Comparison of ENCODE assay signal across 8 mouse cellular contexts in the genomic region with DNA sequence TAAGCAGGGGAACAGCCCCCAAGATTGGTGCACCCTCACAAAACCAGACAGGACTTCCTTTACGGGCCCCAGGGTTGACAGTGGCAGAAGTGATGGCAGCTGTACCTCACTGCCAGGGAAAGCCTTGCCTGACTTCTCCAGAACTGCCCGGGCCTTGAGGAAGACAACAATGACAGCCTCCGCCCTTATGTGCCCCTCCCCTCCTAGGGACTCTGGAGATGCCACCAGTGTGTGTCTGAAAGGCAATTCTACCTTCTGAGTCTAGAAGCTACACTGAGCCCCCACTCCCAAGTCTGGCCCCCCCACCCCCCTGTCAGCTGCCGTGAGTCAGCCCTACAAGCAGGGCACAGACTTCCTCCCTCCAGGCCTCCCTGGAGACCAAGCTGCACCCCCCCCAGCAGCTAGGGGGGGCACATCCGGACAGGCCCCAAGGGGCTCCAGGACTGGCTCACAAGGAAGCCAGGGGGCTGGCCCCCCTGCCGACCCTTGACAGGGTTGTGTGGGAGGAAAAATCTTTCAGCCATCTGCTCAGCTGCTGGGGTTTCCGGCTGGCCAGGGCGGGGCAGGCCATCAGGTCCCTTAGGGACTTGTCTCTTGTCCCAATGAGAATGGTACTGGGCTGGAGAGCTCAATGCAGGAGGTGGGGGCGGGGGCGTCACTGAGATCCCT. TPM values are rescaled to one million over a fixed set of nuclear protein-coding genes. Genes with fewer than 3 reads are reported as not detected.
DNase-seq lines count a peak whose midpoint lies in the region; ATAC-seq and TF ChIP-seq lines count a peak whose summit lies in the region.

No protein-coding gene starts in this region.

- ATAC-seq in intestine, embryonic 14.5 days (replicated peaks; ENCODE audit: low FRiP score, low TSS enrichment, low read depth): no peak
- ATAC-seq in liver, embryonic 15.5 days (ENCODE audit: insufficient read depth): no peak
- no peak for ATAC-seq in activated CD4-positive, CD25-positive, alpha-beta regulatory T cell, adult 4 months

- TF ChIP-seq POLR2A in small intestine, adult 2 months (IDR thresholded peaks at IDR 0.05; ENCODE audit: low read depth, low read length): no peak

- H3K27ac ChIP-seq in layer of hippocampus, adult 2 months: peak overlapping the region; percentile 3; the same call in 1 of the 2 replicates
- H3K27ac ChIP-seq in intestine, embryonic 14.5 days (ENCODE audit: low read depth): no peak overlapping the region
- peak overlapping the region; percentile 61 for H3K27ac ChIP-seq in liver, embryonic 15.5 days (replicated peaks)
- peak overlapping the region; percentile 22; the same call in 1 of the 2 replicates for H3K27ac ChIP-seq in small intestine, adult 2 months (ENCODE audit: insufficient read depth, low read depth, low read length)

- H3K9me3 ChIP-seq in intestine, embryonic 14.5 days (ENCODE audit: control insufficient read depth, low read length): no peaks in the 10 kb centered on the region
- no peaks in the 10 kb centered on the region for H3K9me3 ChIP-seq in liver, embryonic 15.5 days (replicated peaks)

- H3K4me2 ChIP-seq in intestine, embryonic 14.5 days (ENCODE audit: low read length): peak overlapping the region; percentile 63
- H3K4me2 ChIP-seq in liver, embryonic 15.5 days: peak overlapping the region; percentile 99

- peak overlapping the region; percentile 87; the same call in 1 of the 2 replicates for H3K4me3 ChIP-seq in layer of hippocampus, adult 2 months
- no peak overlapping the region for H3K4me3 ChIP-seq in intestine, embryonic 14.5 days (ENCODE audit: low read depth, low read length)
- H3K4me3 ChIP-seq in liver, embryonic 15.5 days (replicated peaks): peak overlapping the region; percentile 83
- H3K4me3 ChIP-seq in small intestine, adult 2 months (ENCODE audit: low read depth, low read length): peak overlapping the region; percentile 94

- H3K27me3 ChIP-seq in intestine, embryonic 14.5 days (replicated peaks; ENCODE audit: control insufficient read depth, insufficient read depth, low read length): 0 out of 2 replicates have a peak, but pooled peaks cover 7% of the 10 kb centered on the region
- H3K27me3 ChIP-seq in liver, embryonic 15.5 days: peaks cover 18% of the 10 kb centered on the region
- H3K27me3 ChIP-seq in small intestine, adult 2 months (ENCODE audit: control insufficient read depth, insufficient read depth, low read length): no peaks in the 10 kb centered on the region

- H3K9ac ChIP-seq in intestine, embryonic 14.5 days (ENCODE audit: low read length): no peak overlapping the region
- H3K9ac ChIP-seq in liver, embryonic 15.5 days: peak overlapping the region; percentile 21; the same call in 1 of the 2 replicates

- no peak for TF ChIP-seq CTCF in layer of hippocampus, adult 2 months (conservative IDR thresholded peaks at IDR 0.05)
- no peak for TF ChIP-seq CTCF in small intestine, adult 2 months (IDR thresholded peaks at IDR 0.05; ENCODE audit: extremely low read depth, insufficient read length, insufficient replicate concordance, low read depth, low read length)

- 34% methylated on average over 10 of the region's 10 CpGs for WGBS in intestine, embryonic 14.5 days
- WGBS in liver, embryonic 15.5 days (ENCODE audit: insufficient replicate concordance): 15% methylated on average over 10 of the region's 10 CpGs
- 45% methylated on average over 10 of the region's 10 CpGs for whole genome bisulfite sequencing in small intestine, adult 2 months

- H3K36me3 ChIP-seq in intestine, embryonic 14.5 days (ENCODE audit: control insufficient read depth, insufficient read depth, low read length): no peaks in the 10 kb centered on the region
- peaks cover 6% of the 10 kb centered on the region for H3K36me3 ChIP-seq in liver, embryonic 15.5 days (replicated peaks)
- peaks cover 3% of the 10 kb centered on the region for H3K36me3 ChIP-seq in small intestine, adult 2 months (ENCODE audit: control insufficient read depth, insufficient read depth, low read length)

- H3K4me1 ChIP-seq in intestine, embryonic 14.5 days (replicated peaks; ENCODE audit: control insufficient read depth, insufficient read depth, low read length): peaks cover 46% of the 10 kb centered on the region
- peaks cover 81% of the 10 kb centered on the region for H3K4me1 ChIP-seq in liver, embryonic 15.5 days (replicated peaks)
- peaks cover 27% of the 10 kb centered on the region for H3K4me1 ChIP-seq in small intestine, adult 2 months (ENCODE audit: control insufficient read depth, insufficient read depth, insufficient read length, low read length)

- DNase-seq in layer of hippocampus, adult 2 months (ENCODE audit: low spot score in 2 of 2): no peak
- no peak for DNase-seq in layer of hippocampus, adult 18-20 months (ENCODE audit: low spot score in 2 of 2)
- peak; percentile 40 to 60 for DNase-seq in gastrocnemius, adult 8-10 months (ENCODE audit: low spot score in 2 of 2)
- no peak for DNase-seq in intestine, embryonic 14.5 days (ENCODE audit: low spot score)
- no peak for DNase-seq in layer of hippocampus, adult 11-12 months (ENCODE audit: low spot score)

RNA-seq across cellular contexts. Expression of a gene that starts 3.7 kb away (rescaled TPM):
- 10 to 100 TPM; 19.9 to 21.6 TPM for total RNA-seq in layer of hippocampus, adult 2 months (2021)
- 10 to 100 TPM; 21.3 to 23.4 TPM for total RNA-seq in layer of hippocampus, adult 18-20 months (2021)
- 10 to 100 TPM; 11.4 to 13.1 (median 12.3) TPM for total RNA-seq in gastrocnemius, adult 8-10 months (2022)
- 15.4 and 16.3 TPM in 2 replicates for polyA plus RNA-seq in intestine, embryonic 14.5 days (2014; fragmentation: Nextera tagmentation; extraction: Ambion mirVana)
- polyA plus RNA-seq in liver, embryonic 15.5 days (2015; fragmentation: Nextera tagmentation; extraction: Ambion mirVana): 6.7 and 7.7 TPM in 2 replicates
- 62.5 and 88.1 TPM in 2 replicates for polyA plus RNA-seq in small intestine, adult 2 months (2012; rRNA removed)
- polyA plus RNA-seq in activated CD4-positive, CD25-positive, alpha-beta regulatory T cell, adult 4 months (2017; shearing (Covaris generic)): 10 to 100 TPM in 1 of 2 experiments, 1 to 10 TPM in 1; 9.8 to 11.6 TPM

RNA-seq across cellular contexts. Expression of a gene that starts 15.1 kb away (rescaled TPM):
- 1 to 10 TPM; 8.3 to 8.8 TPM for total RNA-seq in layer of hippocampus, adult 2 months (2021)
- total RNA-seq in layer of hippocampus, adult 18-20 months (2021): 10 to 100 TPM in 1 of 2 experiments, 1 to 10 TPM in 1; 7.5 to 11.7 TPM
- 1 to 10 TPM; 5.0 to 5.7 (median 5.2) TPM for total RNA-seq in gastrocnemius, adult 8-10 months (2022)
- polyA plus RNA-seq in intestine, embryonic 14.5 days (2014; fragmentation: Nextera tagmentation; extraction: Ambion mirVana): 23.3 and 24.4 TPM in 2 replicates
- 3.9 and 4.5 TPM in 2 replicates for polyA plus RNA-seq in liver, embryonic 15.5 days (2015; fragmentation: Nextera tagmentation; extraction: Ambion mirVana)
- polyA plus RNA-seq in small intestine, adult 2 months (2012; rRNA removed): 98.0 and 283 TPM in 2 replicates
- 1 to 10 TPM in 1 of 2 experiments, under 1 TPM in 1; 0.60 to 1.2 TPM for polyA plus RNA-seq in activated CD4-positive, CD25-positive, alpha-beta regulatory T cell, adult 4 months (2017; shearing (Covaris generic))

Comparison
In these comparisons a context has a peak if more than half of its experiments do, and no peak if none do; other contexts are left out.
1. DNase-seq: peak in gastrocnemius, adult 8-10 months (2 of 2); none in layer of hippocampus, adult 2 months (0 of 2), layer of hippocampus, adult 18-20 months (0 of 2), intestine, embryonic 14.5 days (single experiment) and layer of hippocampus, adult 11-12 months (single experiment).